Mouse (Mus musculus) fat pad, adult 2 months (tissue): ENCODE results near the gene Tmem213.

Experiments
- DNase-seq: peaks from one replicate; pipeline ENCODE4 v3.0.0-alpha.2; 2011; ENCODE audit warnings: low read depth, low spot score; ENCODE audit errors: extremely low read depth

Tmem213 gene

GRCm38 (mm10) chr6:38116107-38116770 lies 7.2 kb downstream of the Tmem213 start:
- no peak for DNase-seq

GRCm38 (mm10) chr6:38118341-38118740 lies 9.3 kb downstream of the Tmem213 start:
- no peak for DNase-seq

GRCm38 (mm10) chr6:38120681-38121371 lies 11.8 kb downstream of the Tmem213 start:
- no peak for DNase-seq

- DNase-seq = no peak
These were observed 12.8 kb downstream of the Tmem213 start for GRCm38 (mm10) chr6:38121843-38122242.

- DNase-seq = no peak
These were observed 13.7 kb downstream of the Tmem213 start for GRCm38 (mm10) chr6:38122791-38123190.

GRCm38 (mm10) chr6:38123471-38124206 lies 14.6 kb downstream of the Tmem213 start:
- no peak for DNase-seq

- no peak for DNase-seq
These were observed 15.3 kb downstream of the Tmem213 start, which contains the start of gene Atp6v0a4 for GRCm38 (mm10) chr6:38124207-38124835. Gene Atp6v0a4 (minus strand): TSS chr6:38124586.

- DNase-seq = no peak
These were observed 15.8 kb downstream of the Tmem213 start for GRCm38 (mm10) chr6:38124882-38125281.

GRCm38 (mm10) chr6:38125462-38125861 lies 16.4 kb downstream of the Tmem213 start:
- DNase-seq = no peak

GRCm38 (mm10) chr6:38128115-38128514 lies 19.1 kb downstream of the Tmem213 start:
- no peak for DNase-seq

GRCm38 (mm10) chr6:38129883-38130282 lies 20.8 kb downstream of the Tmem213 start:
- no peak for DNase-seq

- no peak for DNase-seq
These were observed 22.8 kb downstream of the Tmem213 start for GRCm38 (mm10) chr6:38131801-38132231.

- DNase-seq = no peak
These were observed 25.9 kb downstream of the Tmem213 start for GRCm38 (mm10) chr6:38134806-38135559.

GRCm38 (mm10) chr6:38139086-38139485 lies 30.0 kb downstream of the Tmem213 start:
- DNase-seq = no peak

GRCm38 (mm10) chr6:38140402-38140801 lies 31.3 kb downstream of the Tmem213 start:
- DNase-seq = no peak

- peak; percentile 92 for DNase-seq
These were observed 35.3 kb downstream of the Tmem213 start for GRCm38 (mm10) chr6:38144161-38144998.

GRCm38 (mm10) chr6:38145463-38146065 lies 36.5 kb downstream of the Tmem213 start:
- DNase-seq = no peak

GRCm38 (mm10) chr6:38147301-38147700 lies 38.2 kb downstream of the Tmem213 start:
- DNase-seq = no peak

GRCm38 (mm10) chr6:38148626-38149025 lies 39.6 kb downstream of the Tmem213 start:
- DNase-seq = no peak
